Mouse (Mus musculus): Measurements from ENCODE around the gene Smim6.
A peak's percentile ranks its signal among the peaks of the same experiment; 100 is the strongest.

The Smim6 gene

GRCm38 (mm10) chr11:115933747-115934110, 21.9 kb downstream of the Smim6 start:
- DNase-seq (ENCODE audit: low spot score), result no peak

GRCm38 (mm10) chr11:115939690-115940329, 28.0 kb downstream of the Smim6 start:
- DNase-seq (ENCODE audit: low spot score), result peak; percentile 81

GRCm38 (mm10) chr11:115941980-115942379, 30.2 kb downstream of the Smim6 start:
- no peak for DNase-seq (ENCODE audit: low spot score)

- no peak for DNase-seq (ENCODE audit: low spot score)
Measured at GRCm38 (mm10) chr11:115945247-115945646, 33.4 kb downstream of the Smim6 start.

GRCm38 (mm10) chr11:115946221-115946828, 34.5 kb downstream of the Smim6 start:
- DNase-seq (ENCODE audit: low spot score), result no peak

- no peak for DNase-seq (ENCODE audit: low spot score)
Measured at GRCm38 (mm10) chr11:115948316-115948715, 36.5 kb downstream of the Smim6 start.

GRCm38 (mm10) chr11:115950719-115951118, 38.9 kb downstream of the Smim6 start:
- DNase-seq (ENCODE audit: low spot score), result no peak

- DNase-seq (ENCODE audit: low spot score), result peak; percentile 56
Measured at GRCm38 (mm10) chr11:115954712-115955111, 42.9 kb downstream of the Smim6 start.

- peak; percentile 32 for DNase-seq (ENCODE audit: low spot score)
Measured at GRCm38 (mm10) chr11:115955195-115955858, 43.5 kb downstream of the Smim6 start.

GRCm38 (mm10) chr11:115956453-115956852, 44.6 kb downstream of the Smim6 start:
- peak; percentile 30 for DNase-seq (ENCODE audit: low spot score)

GRCm38 (mm10) chr11:115957971-115958370, 46.2 kb downstream of the Smim6 start:
- peak; percentile 40 for DNase-seq (ENCODE audit: low spot score)

- no peak for DNase-seq (ENCODE audit: low spot score)
Measured at GRCm38 (mm10) chr11:115959018-115959417, 47.2 kb downstream of the Smim6 start.

GRCm38 (mm10) chr11:115962651-115963412, 51.0 kb downstream of the Smim6 start:
- DNase-seq (ENCODE audit: low spot score), result no peak

Data from MN1 (cell line).